Mouse (Mus musculus) hindbrain, embryonic 15.5 days (tissue): Measurements from ENCODE around the gene Selenov. TPM values are rescaled to one million over a fixed set of nuclear protein-coding genes. Genes with fewer than 3 reads are reported as not detected.
A peak's percentile ranks its signal among the peaks of the same experiment; 100 is the strongest.

Source experiments
- ATAC-seq: fragments of 200-750 bp; cut with Nextera tagmentation; 2 replicates; pipeline ENCODE4 v1.8.0; 2017; ENCODE audit warnings: low read depth, moderate number of reproducible peaks, moderate TSS enrichment; ENCODE audit not compliant: low FRiP score
- H3K27ac ChIP-seq: fragments of 300-500 bp; sonication (generic); replicated peaks from 2 replicates; pipeline ENCODE4 v1.5.1; 2015; ENCODE audit warnings: mild to moderate bottlenecking, inconsistent platforms
- H3K27me3 ChIP-seq: fragments of 300-500 bp; sonication (generic); 2 replicates; pipeline ENCODE4 v1.6.1; 2015; ENCODE audit warnings: control low read depth, inconsistent platforms
- H3K36me3 ChIP-seq: fragments of 300-500 bp; sonication (generic); 2 replicates; pipeline ENCODE4 v1.6.1; 2015; ENCODE audit warnings: control low read depth, inconsistent platforms
- H3K4me1 ChIP-seq: fragments of 300-500 bp; sonication (generic); replicated peaks from 2 replicates; pipeline ENCODE4 v1.6.1; 2015; ENCODE audit warnings: control low read depth, inconsistent platforms
- H3K4me2 ChIP-seq: fragments of 300-500 bp; sonication (generic); 2 replicates; pipeline ENCODE4 v1.6.1; 2015; ENCODE audit warnings: moderate library complexity, mild to moderate bottlenecking, inconsistent platforms
- H3K4me3 ChIP-seq: fragments of 300-500 bp; sonication (generic); 2 replicates; pipeline ENCODE4 v1.5.1; 2015; ENCODE audit warnings: mild to moderate bottlenecking, inconsistent platforms
- H3K9ac ChIP-seq: fragments of 300-500 bp; sonication (generic); 2 replicates; pipeline ENCODE4 v1.6.1; 2015; ENCODE audit warnings: inconsistent platforms
- H3K9me3 ChIP-seq: fragments of 300-500 bp; sonication (generic); 2 replicates; pipeline ENCODE4 v1.6.1; 2016; ENCODE audit warnings: control low read depth, inconsistent platforms
- WGBS: fragments of 180-500 bp; shearing (Covaris S2); methylation state at CpG from one replicate; pipeline ENCODE4 v1.1.7; 2015; 5-methylcytosine and 5-hydroxymethylcytosine counted together
- polyA plus RNA-seq: library from polyadenylated mRNA; unstranded; fragments of >200 nt; fragmentation: Nextera tagmentation; extraction: Ambion mirVana; gene quantifications from 2 replicates; pipeline ENCODE4 v1.2.1, GENCODE M21; 2015

Selenov gene
- 0.62 and 1.4 TPM in 2 replicates for polyA plus RNA-seq

- H3K4me2 ChIP-seq = peak within 1 kb of the TSS; percentile 51
- H3K27ac ChIP-seq = no peak within 1 kb of the TSS
- WGBS = 1% methylated on average over 52 of the region's 52 CpGs
- peaks cover 40% of the 10 kb centered on the region for H3K27me3 ChIP-seq
- no peaks in the 10 kb centered on the region for H3K36me3 ChIP-seq
- no peaks in the 10 kb centered on the region for H3K9me3 ChIP-seq
- 0 out of 2 replicates have a peak within 1 kb of the TSS, but pooled peaks have one; percentile 11 for H3K9ac ChIP-seq
- peak within 1 kb of the TSS; percentile 24 for H3K4me3 ChIP-seq
- ATAC-seq = peak; percentile 13; the same call in 1 of the 2 replicates
- H3K4me1 ChIP-seq = peaks cover 12% of the 10 kb centered on the region
These were observed at the start of gene Selenov for GRCm38 (mm10) chr7:28290638-28291590. Gene Selenov, minus strand, starts transcription at chr7:28291186.

GRCm38 (mm10) chr7:28339213-28339917 lies 48.4 kb upstream of the Selenov start:
- H3K4me2 ChIP-seq = peak overlapping the region; percentile 61
- 0 out of 2 replicates have a peak, but pooled peaks cover 3% of the 10 kb centered on the region for H3K36me3 ChIP-seq
- no peaks in the 10 kb centered on the region for H3K27me3 ChIP-seq
- ATAC-seq = no peak
- peaks cover 26% of the 10 kb centered on the region for H3K4me1 ChIP-seq
- peak overlapping the region; percentile 79 for H3K4me3 ChIP-seq
- peak overlapping the region; percentile 89 for H3K9ac ChIP-seq
- peak overlapping the region; percentile 82 for H3K27ac ChIP-seq
- 80% methylated on average over 19 of the region's 19 CpGs for WGBS
- H3K9me3 ChIP-seq = no peaks in the 10 kb centered on the region

- no peaks in the 10 kb centered on the region for H3K27me3 ChIP-seq
- no peaks in the 10 kb centered on the region for H3K9me3 ChIP-seq
- ATAC-seq = peak; percentile 99
- WGBS = under 1% methylated on average over 77 of the region's 77 CpGs
- peak within 1 kb of the TSS; percentile 79 for H3K4me3 ChIP-seq
- peak within 1 kb of the TSS; percentile 89 for H3K9ac ChIP-seq
- H3K4me1 ChIP-seq = peaks cover 25% of the 10 kb centered on the region
- H3K27ac ChIP-seq = peak within 1 kb of the TSS; percentile 84
- 0 out of 2 replicates have a peak, but pooled peaks cover 3% of the 10 kb centered on the region for H3K36me3 ChIP-seq
- peak within 1 kb of the TSS; percentile 61 for H3K4me2 ChIP-seq
These were observed 47.4 kb upstream of the Selenov start, which contains the start of gene Supt5 for GRCm38 (mm10) chr7:28338108-28338998. Gene Supt5, minus strand, starts transcription at chr7:28338746.

GRCm38 (mm10) chr7:28335471-28335870 lies 44.5 kb upstream of the Selenov start:
- Histone ChIP-seq H3K4me2 (no peak overlapping the region), H3K27me3 (no peaks in the 10 kb centered on the region), H3K36me3 (peaks cover 5% of the 10 kb centered on the region; the same call in 1 of the 2 replicates), H3K9ac (no peak overlapping the region), H3K9me3 (no peaks in the 10 kb centered on the region), H3K4me3 (no peak overlapping the region), H3K27ac (no peak overlapping the region), H3K4me1 (peaks cover 25% of the 10 kb centered on the region)
- 85% methylated on average over 2 of the region's 2 CpGs for WGBS
- ATAC-seq = no peak

GRCm38 (mm10) chr7:28334534-28334933 lies 43.5 kb upstream of the Selenov start:
- Histone ChIP-seq H3K4me2 (no peak overlapping the region), H3K36me3 (peaks cover 12% of the 10 kb centered on the region), H3K4me1 (peaks cover 25% of the 10 kb centered on the region), H3K27ac (no peak overlapping the region), H3K4me3 (no peak overlapping the region), H3K9me3 (no peaks in the 10 kb centered on the region), H3K27me3 (no peaks in the 10 kb centered on the region), H3K9ac (no peak overlapping the region)
- WGBS = 94% methylated on average over 4 of the region's 4 CpGs
- ATAC-seq = no peak

GRCm38 (mm10) chr7:28328260-28328659 lies 37.3 kb upstream of the Selenov start:
- peaks cover 66% of the 10 kb centered on the region for H3K36me3 ChIP-seq
- H3K4me3 ChIP-seq = no peak overlapping the region

GRCm38 (mm10) chr7:28326457-28326856 lies 35.5 kb upstream of the Selenov start:
- ATAC-seq = no peak
- H3K27ac ChIP-seq = no peak overlapping the region
- H3K27me3 ChIP-seq = no peaks in the 10 kb centered on the region
- H3K4me3 ChIP-seq = no peak overlapping the region
- H3K9me3 ChIP-seq = no peaks in the 10 kb centered on the region
- 80% methylated on average over 4 of the region's 4 CpGs for WGBS
- no peaks in the 10 kb centered on the region for H3K4me1 ChIP-seq
- peaks cover 84% of the 10 kb centered on the region for H3K36me3 ChIP-seq
- no peak overlapping the region for H3K4me2 ChIP-seq
- H3K9ac ChIP-seq = no peak overlapping the region

More at GRCm38 (mm10) chr7:28328260-28328659, 37.3 kb upstream of the Selenov start:
- no peak for ATAC-seq
- Histone ChIP-seq H3K9me3 (no peaks in the 10 kb centered on the region), H3K27me3 (no peaks in the 10 kb centered on the region), H3K4me1 (no peaks in the 10 kb centered on the region), H3K4me2 (no peak overlapping the region), H3K27ac (no peak overlapping the region), H3K9ac (no peak overlapping the region)
- WGBS = 93% methylated on average over 2 of the region's 2 CpGs

- Histone ChIP-seq H3K4me2 (no peak overlapping the region), H3K4me1 (no peaks in the 10 kb centered on the region), H3K27ac (no peak overlapping the region), H3K4me3 (no peak overlapping the region), H3K27me3 (no peaks in the 10 kb centered on the region), H3K9ac (no peak overlapping the region), H3K36me3 (peaks cover 90% of the 10 kb centered on the region), H3K9me3 (no peaks in the 10 kb centered on the region)
- WGBS = 97% methylated on average over 8 of the region's 8 CpGs
- no peak for ATAC-seq
These were observed 34.3 kb upstream of the Selenov start for GRCm38 (mm10) chr7:28325293-28325692.

- WGBS = 97% methylated on average over 15 of the region's 15 CpGs
- Histone ChIP-seq H3K9ac (no peak overlapping the region), H3K4me3 (no peak overlapping the region), H3K4me2 (no peak overlapping the region), H3K27me3 (no peaks in the 10 kb centered on the region), H3K9me3 (no peaks in the 10 kb centered on the region), H3K4me1 (no peaks in the 10 kb centered on the region), H3K36me3 (peaks cover 96% of the 10 kb centered on the region), H3K27ac (no peak overlapping the region)
- ATAC-seq = no peak
These were observed 31.2 kb upstream of the Selenov start for GRCm38 (mm10) chr7:28321974-28322720.

GRCm38 (mm10) chr7:28318714-28319113 lies 27.7 kb upstream of the Selenov start:
- 95% methylated on average over 17 of the region's 17 CpGs for WGBS

More at GRCm38 (mm10) chr7:28318714-28319113, 27.7 kb upstream of the Selenov start:
- peaks cover 92% of the 10 kb centered on the region for H3K36me3 ChIP-seq
- no peak overlapping the region for H3K9ac ChIP-seq
- no peaks in the 10 kb centered on the region for H3K4me1 ChIP-seq
- no peak for ATAC-seq
- no peaks in the 10 kb centered on the region for H3K27me3 ChIP-seq
- H3K4me2 ChIP-seq = no peak overlapping the region
- no peak overlapping the region for H3K27ac ChIP-seq
- no peak overlapping the region for H3K4me3 ChIP-seq
- H3K9me3 ChIP-seq = no peaks in the 10 kb centered on the region
